Mouse (Mus musculus) A20 (cell line): ENCODE data around the gene Tmem251.
A peak's percentile ranks its signal among the peaks of the same experiment; 100 is the strongest.

ENCODE experiments used
- DNase-seq: peaks from one replicate; pipeline ENCODE4 v3.0.0-alpha.2; 2011; ENCODE audit warnings: low read depth, low spot score

Tmem251 gene

DNA sequence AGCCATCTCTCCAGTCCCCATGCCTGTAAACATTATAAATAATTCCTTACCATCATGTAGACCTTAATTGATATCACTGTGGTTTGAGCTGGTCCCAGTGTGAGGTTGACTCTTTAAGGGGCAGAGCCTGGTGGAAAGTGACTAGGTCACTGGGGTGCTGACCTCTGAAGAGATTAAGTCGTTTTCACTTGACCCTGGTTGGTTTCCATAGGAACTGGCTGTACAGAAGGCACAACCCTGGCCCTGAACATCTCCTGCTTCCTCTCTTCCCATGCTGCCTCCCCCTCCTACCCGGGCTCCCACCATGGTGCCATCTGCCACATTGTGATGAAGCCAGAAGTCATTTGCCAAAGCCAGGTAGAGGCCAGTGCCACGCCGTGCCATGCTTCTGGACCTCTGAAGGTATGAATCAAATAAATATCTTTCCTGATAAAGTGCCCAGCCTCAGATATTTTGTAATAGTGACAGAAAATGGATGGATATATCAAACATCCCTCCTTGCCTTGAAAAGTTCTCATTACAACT is 32.6 kb upstream of the Tmem251 start:
- DNase-seq: no peak

DNA sequence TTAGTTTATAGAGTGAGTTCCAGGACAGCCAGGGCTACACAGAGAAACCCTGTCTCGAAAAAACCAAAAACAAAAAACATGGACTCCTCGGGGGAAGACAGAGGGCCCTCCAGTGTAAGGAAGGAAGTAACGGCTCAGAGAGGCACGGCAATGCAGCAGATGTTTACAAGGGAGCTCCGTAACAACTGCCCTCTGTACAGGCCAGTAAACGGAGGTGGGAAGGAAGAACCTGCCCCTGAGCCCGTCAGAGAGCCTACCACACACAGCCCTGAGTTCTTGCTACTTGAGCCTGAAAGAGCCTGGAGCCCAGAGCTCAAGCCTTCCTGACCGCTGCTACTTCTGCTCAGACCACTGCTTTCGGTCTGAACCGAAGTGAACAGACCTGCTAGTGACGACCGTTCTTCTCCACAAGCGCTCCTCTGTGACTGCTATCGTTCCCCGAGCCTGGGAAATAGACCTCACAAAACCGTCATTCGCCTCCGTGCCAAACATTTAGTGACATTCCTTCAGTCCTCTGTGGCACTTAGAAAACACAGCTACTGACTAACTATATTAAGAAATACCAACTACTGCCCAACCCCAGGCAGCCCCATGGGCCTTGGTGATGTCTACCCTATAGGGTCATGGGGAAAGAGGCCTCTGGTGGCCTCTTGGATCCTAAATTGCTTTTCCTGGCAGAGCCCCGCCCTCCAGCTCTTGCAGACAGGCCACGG is 30.3 kb upstream of the Tmem251 start:
- no peak for DNase-seq

DNA sequence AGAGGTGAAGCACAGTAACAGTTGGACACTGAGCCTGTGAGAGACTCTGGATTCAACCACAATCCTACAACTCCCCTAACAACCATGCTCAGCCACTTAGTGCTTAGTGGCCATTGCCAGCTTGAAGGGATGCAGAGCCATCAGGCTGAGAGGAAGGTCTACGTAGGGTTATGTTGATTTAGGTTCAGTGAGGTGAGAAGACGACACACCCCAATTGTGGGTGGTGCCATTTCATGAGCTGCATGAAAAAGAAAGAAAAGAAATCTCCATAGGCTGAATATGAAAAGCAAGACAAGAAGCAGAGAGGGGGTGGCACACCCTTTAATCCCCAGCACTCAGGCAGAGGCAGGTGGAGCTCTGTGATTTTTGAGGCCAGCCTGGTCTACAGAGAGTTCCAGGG is 29.4 kb upstream of the Tmem251 start:
- DNase-seq: no peak

DNA sequence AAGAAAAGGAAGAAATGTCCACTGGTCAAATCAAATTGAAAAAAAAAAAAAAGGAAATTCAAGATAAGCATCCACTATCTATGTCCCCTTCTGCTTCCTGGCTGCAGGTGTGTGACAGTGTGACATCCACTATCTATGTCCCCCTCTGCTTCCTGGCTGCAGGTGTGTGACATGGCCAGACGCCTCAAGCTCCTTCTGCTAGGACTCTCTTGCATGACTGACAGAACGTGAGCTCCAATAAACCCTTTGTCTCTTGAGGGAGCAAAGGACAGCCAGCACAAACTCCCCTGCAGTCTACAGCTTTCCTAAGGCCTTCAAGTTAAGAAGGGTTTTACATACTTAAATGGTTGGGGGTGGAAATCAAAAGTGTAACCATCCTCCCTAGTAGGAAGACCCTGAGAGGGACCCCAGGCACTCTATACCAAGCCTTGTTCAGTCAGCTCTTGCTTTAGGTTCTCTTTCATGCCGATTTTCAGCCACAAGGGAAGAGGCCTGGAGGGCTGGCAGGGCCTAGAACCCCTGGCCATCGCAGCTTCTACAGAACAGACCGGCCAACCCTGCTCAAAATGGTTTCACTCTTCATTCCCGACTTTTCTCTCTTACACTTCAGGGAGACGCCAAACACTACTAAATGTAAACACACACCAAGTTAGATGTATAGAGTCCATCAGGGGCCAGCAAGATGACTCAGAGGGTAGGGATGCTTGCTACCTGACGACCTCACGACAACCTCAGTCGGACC is 28.7 kb upstream of the Tmem251 start:
- DNase-seq: no peak

DNA sequence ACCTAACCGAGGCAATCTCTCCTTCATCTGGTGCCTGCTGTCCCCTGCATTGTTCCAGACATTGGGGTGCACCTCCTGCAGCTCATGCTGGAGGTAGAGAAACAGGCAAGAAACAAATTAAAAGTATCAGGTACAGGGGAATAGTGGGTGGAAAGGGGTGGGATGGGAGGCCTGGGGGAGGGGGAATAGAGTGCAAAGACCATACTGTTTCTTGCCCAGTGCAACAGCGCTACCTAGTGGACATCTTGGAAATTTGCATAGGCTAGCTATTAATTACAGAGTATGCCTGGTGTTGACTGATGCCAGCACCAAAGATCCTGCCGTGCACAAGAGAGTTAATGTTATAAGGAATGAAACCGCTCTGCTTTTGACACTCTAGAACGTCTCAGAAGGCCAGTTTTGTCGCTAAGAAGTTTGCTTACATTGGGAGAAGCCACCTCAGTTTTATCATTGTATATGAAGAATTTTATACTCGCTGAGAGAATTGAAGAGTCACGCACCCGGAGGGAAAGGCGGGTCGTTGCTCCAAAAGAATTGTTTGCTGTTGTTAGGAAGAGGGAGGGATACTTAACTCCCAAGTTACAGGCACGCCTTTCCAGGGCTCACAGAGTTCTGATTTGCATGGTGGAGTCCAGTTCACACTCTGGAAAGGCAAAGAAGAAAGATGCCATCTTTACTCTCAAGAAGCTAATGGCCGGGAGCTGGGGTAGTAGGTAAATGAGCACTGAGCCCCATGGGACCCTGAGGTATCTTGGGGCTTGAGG is 23.8 kb upstream of the Tmem251 start:
- DNase-seq: peak; percentile 58

DNA sequence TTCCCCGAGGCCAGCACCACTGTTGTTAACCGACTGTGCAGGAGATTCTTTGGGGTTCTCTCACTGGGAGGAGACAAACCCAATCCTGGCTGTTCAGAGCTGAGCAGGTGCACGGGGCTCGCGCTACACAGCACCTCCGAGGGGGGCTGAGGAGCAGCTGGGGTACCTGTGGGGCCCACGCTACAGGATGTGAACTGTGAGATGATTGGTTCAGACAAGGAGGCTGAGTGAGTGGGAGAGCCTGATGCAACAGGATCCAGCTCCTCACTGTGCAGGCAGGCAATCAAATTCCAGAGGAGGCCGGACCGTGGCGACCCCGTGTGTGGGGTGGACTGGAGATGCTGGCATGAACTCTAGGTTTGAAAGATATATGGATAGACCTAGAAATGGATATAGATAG is 21.1 kb upstream of the Tmem251 start:
- DNase-seq: no peak

DNA sequence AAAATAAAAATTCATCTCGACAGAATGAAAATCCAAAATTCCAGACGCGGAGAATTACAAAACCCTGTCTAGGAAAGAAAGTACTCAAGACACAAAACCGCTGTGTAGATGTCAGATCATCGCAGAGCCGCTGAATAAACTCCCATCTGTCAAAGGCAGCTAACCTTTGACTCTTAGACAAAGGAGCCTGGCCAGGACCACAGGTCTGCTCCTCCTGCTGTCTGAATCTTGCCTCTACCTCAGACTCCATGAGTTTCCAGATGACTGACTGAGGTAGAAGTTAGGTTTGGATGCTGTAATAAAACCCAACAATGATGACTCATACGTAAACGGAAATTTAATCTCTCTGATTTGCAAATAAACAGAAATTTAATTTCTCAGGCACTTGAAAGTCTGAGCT is 20.6 kb upstream of the Tmem251 start:
- DNase-seq: no peak

DNA sequence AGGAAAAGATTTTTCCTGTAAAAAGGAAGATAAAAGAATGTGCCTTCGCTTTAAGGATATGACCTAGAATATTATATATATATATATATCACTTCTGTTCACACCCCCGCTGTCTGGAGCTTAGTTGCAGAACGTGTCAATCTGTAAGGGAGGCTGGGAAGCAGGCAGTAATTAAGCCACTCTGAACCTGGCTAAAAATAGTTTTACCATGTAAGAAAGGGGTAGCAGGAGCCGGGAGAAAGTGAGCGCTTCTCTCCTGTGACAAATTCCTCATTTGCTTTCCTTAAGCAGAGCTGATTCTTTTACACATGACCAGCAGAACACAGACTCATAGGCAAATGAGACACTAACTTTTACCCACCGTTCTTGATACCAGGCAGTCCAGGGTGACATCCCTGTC is 19.7 kb upstream of the Tmem251 start:
- DNase-seq: no peak

DNA sequence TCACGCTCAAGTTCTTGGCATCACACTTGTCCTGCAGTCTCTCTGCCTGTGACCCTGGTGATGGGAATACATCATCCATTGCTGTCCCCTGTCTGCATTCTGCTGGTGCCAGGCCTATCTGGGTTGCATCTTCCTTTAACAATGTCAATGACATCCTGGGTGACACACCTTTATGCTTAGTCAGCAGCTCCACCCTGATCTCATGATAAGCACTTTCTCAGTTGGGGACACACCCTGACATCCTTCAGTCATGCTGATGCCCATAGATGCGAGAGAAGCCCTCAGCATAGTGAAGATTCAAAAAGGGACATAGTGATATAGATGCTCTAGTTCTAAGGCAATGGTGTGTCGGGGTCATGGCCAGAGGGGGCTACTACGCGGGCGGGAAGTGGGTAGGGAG is 18.4 kb upstream of the Tmem251 start:
- DNase-seq: no peak

DNA sequence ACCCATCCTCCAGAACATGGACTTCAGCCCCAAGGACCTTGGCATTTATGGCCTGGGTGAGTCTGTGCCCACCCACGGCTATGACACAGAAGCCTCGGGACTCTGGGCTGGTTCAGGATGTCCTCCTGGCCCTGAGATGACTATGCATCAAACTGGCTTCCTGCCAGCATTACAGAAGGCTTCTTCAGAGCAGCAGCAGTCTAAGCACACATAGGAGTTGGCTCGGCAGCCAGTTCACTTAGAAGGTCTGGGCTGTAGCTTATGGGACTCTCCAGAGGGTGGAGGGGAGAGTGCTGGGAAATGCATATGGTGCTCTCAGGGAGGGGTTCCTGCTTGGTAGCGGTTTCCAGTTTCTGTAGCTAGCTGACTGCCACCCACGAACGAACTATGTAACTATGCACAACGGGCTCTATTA is 17.8 kb upstream of the Tmem251 start:
- DNase-seq: no peak

DNA sequence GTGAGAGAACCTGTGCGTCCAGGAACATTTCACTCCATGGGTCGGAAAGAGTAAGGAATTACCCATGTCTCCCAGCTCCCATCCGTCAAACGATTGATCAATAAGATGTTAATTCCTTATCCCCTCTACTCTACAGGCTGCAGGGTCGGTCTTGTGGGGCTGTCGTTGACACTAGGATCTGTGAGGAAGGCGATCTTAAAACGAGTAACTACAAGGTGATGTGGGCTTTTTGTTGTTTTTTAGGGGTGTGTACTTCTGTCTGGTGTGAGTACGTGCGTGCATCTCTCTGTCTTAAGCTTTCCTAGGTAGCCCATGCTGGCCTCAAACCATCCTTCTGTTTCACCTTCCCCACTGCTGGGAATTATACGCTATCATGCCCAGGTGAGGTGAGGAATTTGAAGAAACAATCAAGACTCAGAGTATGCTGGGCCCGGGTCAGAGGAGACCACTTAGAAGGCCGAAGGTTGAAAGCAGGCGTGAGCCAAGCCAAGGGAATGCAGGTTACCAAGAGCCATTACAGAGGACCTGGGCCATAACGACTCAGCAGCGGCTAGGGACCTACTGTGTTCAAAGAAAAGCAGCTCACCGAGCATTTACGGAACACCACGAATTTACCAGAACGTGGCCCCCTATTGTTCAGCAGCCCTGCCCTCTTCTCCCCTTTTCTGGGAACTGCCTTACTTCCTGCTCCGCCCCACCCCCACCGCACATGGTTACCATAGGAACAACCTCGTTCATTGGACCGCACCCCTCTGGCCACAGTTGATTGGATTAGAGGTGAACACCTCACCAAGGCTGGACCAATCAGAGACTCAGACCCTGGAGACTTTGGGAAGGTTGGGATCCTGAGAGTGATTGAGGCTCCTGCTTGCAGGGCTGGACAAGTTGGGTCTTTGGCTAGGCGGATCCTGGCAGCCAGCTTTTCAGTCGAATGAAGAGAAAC is 13.4 kb upstream of the Tmem251 start:
- no peak for DNase-seq

DNA sequence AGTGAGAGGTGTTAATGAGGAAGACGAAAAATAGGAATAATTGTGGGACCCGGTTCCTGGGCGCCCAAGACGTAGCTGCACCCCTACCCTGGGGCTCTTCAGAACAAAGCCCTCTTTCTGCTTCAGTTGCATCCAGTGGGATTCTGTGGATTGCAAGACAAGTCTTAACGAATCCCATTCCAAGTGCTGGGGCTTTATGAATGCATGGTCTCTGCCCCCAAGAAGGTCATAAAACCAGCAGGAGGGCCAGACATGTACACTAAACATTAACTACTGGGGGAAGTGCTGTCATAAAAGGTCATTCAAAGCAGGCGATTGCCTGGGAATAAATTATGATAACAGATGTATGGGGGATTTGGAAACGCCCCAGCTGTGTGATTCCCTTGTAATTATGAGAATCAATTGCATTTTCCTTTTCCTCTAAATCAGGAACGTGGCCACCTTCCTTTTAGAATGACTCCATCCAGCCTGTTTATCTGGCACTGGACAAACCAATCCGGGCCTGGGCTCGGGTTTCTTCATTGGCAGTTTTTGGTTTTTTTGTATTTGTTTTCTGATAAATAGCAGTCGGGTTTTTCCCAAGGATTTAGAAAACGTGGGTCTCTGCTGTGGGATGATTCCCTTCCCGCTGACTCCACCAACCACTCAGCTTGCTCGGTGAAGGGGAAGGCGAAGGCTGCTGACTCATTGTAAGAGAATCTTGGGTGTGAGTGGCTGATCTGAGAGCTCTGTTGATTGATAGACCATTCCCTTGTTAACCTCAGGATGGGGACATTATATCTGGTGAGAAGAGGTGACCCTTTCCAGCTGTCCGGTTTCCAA is 12.6 kb upstream of the Tmem251 start:
- no peak for DNase-seq

DNA sequence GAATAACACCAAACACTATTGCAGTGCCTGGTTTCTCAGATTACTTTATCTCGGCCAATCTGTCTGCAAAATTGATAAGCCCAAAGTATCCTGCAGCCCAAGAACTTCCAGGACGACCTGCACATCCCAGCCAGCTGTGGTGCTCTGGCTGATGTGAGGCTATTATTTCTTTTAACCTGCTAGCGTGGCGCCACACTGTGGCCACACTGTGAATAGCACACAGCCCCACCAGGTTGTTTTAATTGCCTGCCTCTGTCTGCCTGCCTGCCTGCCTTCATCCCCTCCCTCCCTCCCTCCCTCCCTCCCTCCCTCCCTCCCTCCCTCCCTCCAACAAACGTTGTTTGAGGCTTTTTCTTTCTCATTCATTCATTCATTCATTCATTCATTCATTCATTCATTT is 10.2 kb upstream of the Tmem251 start:
- peak; percentile 63 for DNase-seq

DNA sequence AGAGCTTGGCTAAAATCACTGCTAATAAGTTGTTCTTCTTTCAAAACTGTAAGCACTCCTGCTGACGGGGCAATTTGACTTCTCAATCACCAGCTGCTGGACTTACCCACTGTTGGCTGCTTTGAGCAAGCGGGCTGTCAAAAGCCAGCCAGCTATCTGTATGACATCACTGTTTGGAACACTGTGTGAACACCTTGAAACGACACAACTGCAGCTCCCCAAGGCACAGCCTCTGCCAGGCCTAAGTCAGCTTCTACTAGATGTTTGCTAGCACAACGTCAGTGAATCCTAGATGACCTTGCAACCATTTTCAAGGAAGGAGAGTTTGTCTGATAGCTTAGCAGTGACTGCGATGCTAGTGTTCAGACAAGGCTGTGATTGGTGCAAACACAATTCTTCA is 4.5 kb upstream of the Tmem251 start:
- no peak for DNase-seq

DNA sequence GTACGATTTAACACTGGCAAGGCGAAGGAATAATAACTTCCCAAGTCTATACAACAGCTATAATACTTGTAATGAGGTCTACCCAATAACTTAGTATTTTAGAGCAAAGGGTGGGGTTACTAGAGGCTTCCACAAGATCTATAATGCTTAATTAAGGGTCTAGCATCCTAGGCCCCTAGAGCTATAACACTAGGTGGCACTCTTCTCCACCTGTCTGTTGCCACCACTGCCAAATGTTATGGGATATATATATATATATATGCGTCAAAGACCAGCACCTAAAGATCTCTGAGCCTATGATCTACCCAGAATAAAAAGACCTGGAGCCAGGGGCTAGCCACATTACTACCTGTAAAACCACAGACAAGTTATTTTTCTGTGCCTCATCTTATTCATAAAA is 3.3 kb upstream of the Tmem251 start:
- peak; percentile 47 for DNase-seq

DNA sequence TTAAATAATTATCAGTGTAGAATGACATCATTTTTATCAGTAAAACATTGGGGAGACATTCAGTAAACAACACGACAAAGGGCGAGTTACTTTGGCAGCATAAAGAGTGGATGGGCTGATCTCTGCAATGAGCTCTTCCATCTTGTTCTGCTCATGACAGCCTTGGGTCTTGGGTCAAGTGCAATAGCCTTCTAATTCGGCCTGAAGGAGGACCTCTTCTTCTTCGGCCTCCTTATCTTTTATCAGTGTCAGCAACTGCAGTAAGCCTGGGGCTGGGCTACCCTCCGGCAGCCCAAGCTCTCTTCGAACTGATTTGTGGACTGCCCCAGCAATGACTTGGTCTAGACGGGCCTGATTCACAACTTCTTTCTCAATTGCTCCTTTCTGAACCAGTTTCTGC is 1.5 kb upstream of the Tmem251 start:
- DNase-seq: no peak

DNA sequence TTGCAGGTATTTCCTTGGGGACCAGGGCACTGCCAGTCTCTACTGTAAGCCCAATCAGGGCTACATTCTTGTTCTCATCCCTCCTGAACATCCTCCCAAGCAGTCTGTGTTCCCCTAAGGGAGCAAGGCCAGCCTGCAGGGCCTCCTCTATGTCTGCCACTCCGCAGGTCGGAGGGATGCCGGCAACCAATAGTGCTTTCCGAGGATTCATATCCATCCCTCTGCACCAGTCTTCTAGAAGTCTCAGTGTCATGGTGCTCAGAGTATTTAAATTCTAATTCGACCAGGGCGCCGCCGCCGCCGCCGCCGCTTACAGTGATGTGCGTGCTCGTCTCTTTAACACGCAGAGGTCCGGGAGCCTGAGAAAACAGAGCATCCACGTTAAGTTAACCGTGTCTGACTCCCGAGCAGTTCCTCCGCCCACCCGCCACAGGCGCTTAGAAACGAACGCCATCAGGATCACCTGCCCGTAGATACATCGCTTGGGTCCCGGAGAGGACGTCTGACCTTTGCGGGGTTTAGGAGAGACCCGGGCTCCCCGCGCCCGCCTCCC is 450 bp upstream of the Tmem251 start:
- no peak for DNase-seq

DNA sequence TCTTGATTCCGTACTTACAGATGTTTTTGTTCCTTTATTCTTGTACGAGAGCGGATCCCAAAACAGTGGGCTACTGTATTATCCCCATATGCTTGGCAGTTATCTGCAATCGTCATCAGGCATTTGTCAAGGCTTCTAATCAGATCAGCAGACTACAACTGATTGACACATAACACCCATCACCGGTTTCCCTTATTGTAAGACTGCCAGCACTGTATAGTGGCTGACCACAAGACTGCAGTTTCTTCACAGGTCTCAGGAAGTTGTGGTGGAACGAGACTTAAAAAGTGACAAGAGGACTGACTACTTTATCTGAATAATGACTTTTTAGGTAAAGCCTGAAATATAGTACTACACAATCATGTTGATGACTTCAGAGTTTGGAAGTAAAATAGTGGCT is 1.3 kb downstream of the Tmem251 start:
- DNase-seq: peak; percentile 74

DNA sequence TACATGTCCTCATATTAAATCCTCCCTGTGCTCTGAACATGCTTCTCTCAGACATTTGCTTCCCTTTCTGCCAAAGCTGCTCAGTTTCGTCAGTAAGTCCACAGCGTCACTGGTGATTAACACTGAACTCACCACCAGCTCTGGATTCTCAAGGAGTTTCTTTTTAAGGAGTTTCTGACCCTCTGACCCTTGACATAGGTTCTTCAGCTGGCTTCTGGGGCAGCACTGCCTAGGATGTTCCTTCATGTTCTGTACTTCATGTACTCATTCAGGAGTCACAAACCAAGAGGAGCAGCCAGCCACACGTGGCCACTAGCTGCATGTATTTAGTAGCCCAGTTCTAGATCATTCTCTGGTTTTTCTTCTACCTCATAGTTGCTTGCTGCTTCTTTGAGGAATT is 4.7 kb downstream of the Tmem251 start:
- no peak for DNase-seq

DNA sequence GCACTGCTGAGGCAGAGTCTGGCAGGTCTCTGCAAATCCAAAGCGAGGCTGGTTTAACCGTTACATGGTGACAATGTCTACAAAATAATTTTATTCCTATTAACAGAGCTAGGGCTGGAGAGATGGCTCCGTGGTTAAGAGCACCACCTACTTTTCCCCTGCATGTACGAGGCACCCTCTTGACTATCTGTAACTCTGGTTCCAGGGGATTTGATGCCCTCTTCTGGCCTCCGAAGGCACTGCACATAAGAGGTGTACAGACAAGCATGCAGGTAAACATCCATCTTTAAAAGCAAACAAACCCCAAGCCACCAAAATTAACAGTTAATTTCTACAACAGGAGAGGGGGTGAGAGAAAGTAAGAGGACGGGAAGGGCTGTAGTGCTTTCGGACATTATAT is 12.7 kb downstream of the Tmem251 start:
- DNase-seq: peak; percentile 67
